Mouse (Mus musculus) neural tube, embryonic 11.5 days (tissue): ENCODE measurements around the gene Glt1d1. TPM values are rescaled to one million over a fixed set of nuclear protein-coding genes. Genes with fewer than 3 reads are reported as not detected.

Experiments
- ATAC-seq: fragments of 200-750 bp; cut with Nextera tagmentation; 2 replicates; pipeline ENCODE4 v1.8.0; 2017; ENCODE audit warnings: moderate number of reproducible peaks, mild to moderate bottlenecking, moderate TSS enrichment, moderate library complexity; ENCODE audit not compliant: insufficient read depth, low FRiP score, low TSS enrichment
- DNase-seq: peaks from one replicate; pipeline ENCODE4 v3.0.0-alpha.2; 2015; ENCODE audit warnings: low spot score
- H3K27ac ChIP-seq: fragments of 300-500 bp; sonication (generic); 2 replicates; pipeline ENCODE4 v1.5.1; 2014; ENCODE audit warnings: low read depth, mild to moderate bottlenecking, low read length
- H3K27me3 ChIP-seq: fragments of 300-500 bp; sonication (generic); 2 replicates; pipeline ENCODE4 v1.6.1; 2014; ENCODE audit warnings: mild to moderate bottlenecking, low read length, mixed read lengths; ENCODE audit not compliant: control insufficient read depth, insufficient read depth
- H3K36me3 ChIP-seq: fragments of 300-500 bp; sonication (generic); 2 replicates; pipeline ENCODE4 v1.6.1; 2014; ENCODE audit warnings: mild to moderate bottlenecking, low read length, moderate library complexity, mixed read lengths; ENCODE audit not compliant: control insufficient read depth, insufficient read depth
- H3K4me1 ChIP-seq: fragments of 300-500 bp; sonication (generic); 2 replicates; pipeline ENCODE4 v1.6.1; 2014; ENCODE audit warnings: low read length, mixed read lengths; ENCODE audit not compliant: control insufficient read depth, insufficient read depth
- H3K4me2 ChIP-seq: fragments of 300-500 bp; sonication (generic); 2 replicates; pipeline ENCODE4 v1.6.1; 2014; ENCODE audit warnings: low read depth, mild to moderate bottlenecking, moderate library complexity
- H3K4me3 ChIP-seq: fragments of 300-500 bp; sonication (generic); 2 replicates; pipeline ENCODE4 v1.5.1; 2014; ENCODE audit warnings: low read depth, low read length
- H3K9ac ChIP-seq: fragments of 300-500 bp; sonication (generic); 2 replicates; pipeline ENCODE4 v1.6.1; 2014; ENCODE audit warnings: mild to moderate bottlenecking, low read length
- H3K9me3 ChIP-seq: fragments of 300-500 bp; sonication (generic); 2 replicates; pipeline ENCODE4 v1.6.1; 2016; ENCODE audit warnings: low read length; ENCODE audit not compliant: control insufficient read depth
- WGBS: fragments of 180-500 bp; shearing (Covaris S2); extraction: QIAGEN DNeasy Blood & Tissue Kit; methylation state at CpG from one replicate; pipeline ENCODE4 v1.1.7; 2014; 5-methylcytosine and 5-hydroxymethylcytosine counted together
- polyA plus RNA-seq: library from polyadenylated mRNA; unstranded; fragments of >200 nt; fragmentation: Nextera tagmentation; extraction: Ambion mirVana; gene quantifications from 2 replicates; pipeline ENCODE4 v1.2.1, GENCODE M21; 2014

Glt1d1 gene
- polyA plus RNA-seq, 1 experiment from 2014 or later = 1.1 TPM

GRCm38 (mm10) chr5:127756671-127757423 lies 124.8 kb downstream of the Glt1d1 start:
- Histone ChIP-seq H3K27ac (no peak overlapping the region), H3K4me3 (no peak overlapping the region), H3K36me3 (no peaks in the 10 kb centered on the region), H3K9me3 (no peaks in the 10 kb centered on the region), H3K4me1 (no peaks in the 10 kb centered on the region), H3K27me3 (no peaks in the 10 kb centered on the region), H3K4me2 (no peak overlapping the region), H3K9ac (no peak overlapping the region)
- DNase-seq = no peak
- WGBS = 86% methylated on average over 4 of the region's 4 CpGs
- ATAC-seq = no peak

- Histone ChIP-seq H3K4me1 (no peaks in the 10 kb centered on the region), H3K27me3 (no peaks in the 10 kb centered on the region), H3K9ac (no peak overlapping the region), H3K36me3 (no peaks in the 10 kb centered on the region), H3K9me3 (no peaks in the 10 kb centered on the region), H3K27ac (no peak overlapping the region), H3K4me2 (no peak overlapping the region), H3K4me3 (no peak overlapping the region)
- 84% methylated on average over 4 of the region's 4 CpGs for WGBS
- no peak for DNase-seq
- no peak for ATAC-seq
Measured at GRCm38 (mm10) chr5:127758576-127758975, 126.5 kb downstream of the Glt1d1 start.

Other genes with a start within 250 kb of the Glt1d1 start
- 20.6 and 25.5 TPM in 2 replicates for gene Slc15a4, start 635 bp downstream of the Glt1d1 start, polyA plus RNA-seq